Mouse (Mus musculus): Measurements from ENCODE around the gene Taf3. TPM values are rescaled to one million over a fixed set of nuclear protein-coding genes. Genes with fewer than 3 reads are reported as not detected.

Gene Taf3
- polyA plus RNA-seq (2014; fragmentation: Illumina TruSeq; extraction: RNeasy Lipid Tissue Mini Kit (QIAGEN cat#74804); ENCODE audit: low read depth, low replicate concordance) = 7.6 TPM

GRCm38 (mm10) chr2:10048461-10048860 lies at the start of gene Taf3:
Gene Taf3, minus strand, starts transcription at chr2:10048596.

GRCm38 (mm10) chr2:10080310-10081010 lies 32.1 kb upstream of the Taf3 start, which contains the start of the genes Atp5c1 and Kin:
Gene Atp5c1, minus strand, starts transcription at chr2:10080510.
Gene Kin, plus strand, starts transcription at chr2:10080593.

GRCm38 (mm10) chr2:9889651-9890183 lies 158.7 kb downstream of the Taf3 start, which contains the start of gene Gata3:
Gene Gata3, minus strand, starts transcription at chr2:9890034.

GRCm38 (mm10) chr2:9888913-9889650 lies 159.3 kb downstream of the Taf3 start, which contains the start of gene 9230102O04Rik:
Gene 9230102O04Rik, minus strand, starts transcription at chr2:9889540.

GRCm38 (mm10) chr2:9881051-9881591 lies 167.3 kb downstream of the Taf3 start, which contains the start of gene 4930412O13Rik:
Gene 4930412O13Rik, plus strand, starts transcription at chr2:9881252.

Other genes with a start within 250 kb of the Taf3 start
- not detected for gene 4930412O13Rik, start 167.3 kb downstream of the Taf3 start, polyA plus RNA-seq (2014; fragmentation: Illumina TruSeq; extraction: RNeasy Lipid Tissue Mini Kit (QIAGEN cat#74804); ENCODE audit: low read depth, low replicate concordance)
- gene 9230102O04Rik, start 159.1 kb downstream of the Taf3 start, polyA plus RNA-seq (2014; fragmentation: Illumina TruSeq; extraction: RNeasy Lipid Tissue Mini Kit (QIAGEN cat#74804); ENCODE audit: low read depth, low replicate concordance) = not detected
- 12.1 TPM for gene Gata3, start 158.6 kb downstream of the Taf3 start, polyA plus RNA-seq (2014; fragmentation: Illumina TruSeq; extraction: RNeasy Lipid Tissue Mini Kit (QIAGEN cat#74804); ENCODE audit: low read depth, low replicate concordance)
- 1,463 TPM for gene Atp5c1, start 31.9 kb upstream of the Taf3 start, polyA plus RNA-seq (2014; fragmentation: Illumina TruSeq; extraction: RNeasy Lipid Tissue Mini Kit (QIAGEN cat#74804); ENCODE audit: low read depth, low replicate concordance)
- gene Kin, start 32.0 kb upstream of the Taf3 start, polyA plus RNA-seq (2014; fragmentation: Illumina TruSeq; extraction: RNeasy Lipid Tissue Mini Kit (QIAGEN cat#74804); ENCODE audit: low read depth, low replicate concordance) = 20.5 TPM
- 1.4 TPM for gene Itih2, start 82.8 kb upstream of the Taf3 start, polyA plus RNA-seq (2014; fragmentation: Illumina TruSeq; extraction: RNeasy Lipid Tissue Mini Kit (QIAGEN cat#74804); ENCODE audit: low read depth, low replicate concordance)
- 33.9 TPM for gene Itih5, start 105.0 kb upstream of the Taf3 start, polyA plus RNA-seq (2014; fragmentation: Illumina TruSeq; extraction: RNeasy Lipid Tissue Mini Kit (QIAGEN cat#74804); ENCODE audit: low read depth, low replicate concordance)